Mouse (Mus musculus): ENCODE measurements at regions not wholly inside any gene's neighbourhood (a gene's known extent, or its start where the extent isn't known, plus 50 kb on each side); places are given as distances from the start of the nearest gene placed in this dataset.

DNA sequence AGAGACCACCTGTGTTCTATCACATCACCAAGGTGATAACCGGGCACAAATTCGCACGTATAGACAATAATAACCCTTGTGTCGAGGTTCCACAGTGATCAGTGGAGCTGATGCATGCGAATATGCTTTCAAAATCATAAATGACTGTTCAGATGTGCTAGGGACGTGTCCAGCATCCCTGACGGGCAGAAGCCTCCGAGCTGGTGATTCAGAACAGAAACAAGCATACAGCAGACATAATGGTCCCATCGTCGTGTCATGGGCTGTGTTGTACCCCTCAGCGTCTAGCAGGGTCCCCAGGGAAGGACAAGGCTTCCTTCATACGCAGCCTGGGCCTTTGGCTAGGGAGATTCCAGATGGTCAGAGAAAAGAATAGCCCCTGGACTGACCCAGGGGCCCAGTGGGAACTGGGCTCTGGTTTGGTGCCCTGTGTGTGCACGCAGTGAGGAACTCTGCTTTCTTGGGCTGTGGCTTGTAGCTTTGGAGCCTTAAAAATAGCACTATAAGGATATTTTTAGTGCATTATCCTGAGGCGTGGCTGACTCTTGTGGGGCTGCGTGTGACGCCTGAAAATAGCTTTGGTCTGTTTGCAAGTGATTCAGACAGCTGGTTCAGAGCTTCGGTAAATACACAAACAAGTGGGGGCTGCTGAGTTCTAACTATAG is 137.3 kb downstream of the Fam43a start:
- no peak for TF ChIP-seq CTCF (IDR thresholded peaks at IDR 0.05; ENCODE audit: low read depth, low read length)
- no peak for TF ChIP-seq POLR2A (IDR thresholded peaks at IDR 0.05; ENCODE audit: borderline replicate concordance, low read depth, low read length)

Measured in bone marrow macrophage, adult 2 months (primary cell).